Mouse (Mus musculus) forebrain, postnatal 0 days (tissue): ENCODE measurements at regions not wholly inside any gene's neighbourhood (a gene's known extent, or its start where the extent isn't known, plus 50 kb on each side); places are given as distances from the start of the nearest gene placed in this dataset.

Experiments used
- ATAC-seq: fragments of 200-750 bp; cut with Nextera tagmentation; 2 replicates; pipeline ENCODE4 v1.8.0; 2017; ENCODE audit warnings: mild to moderate bottlenecking, moderate library complexity
- DNase-seq: peaks from one replicate; pipeline ENCODE4 v3.0.0-alpha.2; 2015
- H3K27ac ChIP-seq: fragments of 300-500 bp; sonication (generic); 2 replicates; pipeline ENCODE4 v1.5.1; 2014; ENCODE audit warnings: low read depth, mild to moderate bottlenecking, antibody characterized with exemption, low read length, moderate library complexity, mixed read lengths
- H3K27me3 ChIP-seq: fragments of 300-500 bp; sonication (generic); 2 replicates; pipeline ENCODE4 v1.6.1; 2014; ENCODE audit warnings: mild to moderate bottlenecking, low read length, mixed read lengths; ENCODE audit not compliant: insufficient read depth
- H3K36me3 ChIP-seq: fragments of 300-500 bp; sonication (generic); 2 replicates; pipeline ENCODE4 v1.6.1; 2014; ENCODE audit warnings: mild to moderate bottlenecking, moderate library complexity; ENCODE audit not compliant: insufficient read depth
- H3K4me1 ChIP-seq: fragments of 300-500 bp; sonication (generic); 2 replicates; pipeline ENCODE4 v1.6.1; 2014; ENCODE audit warnings: antibody characterized with exemption; ENCODE audit not compliant: insufficient read depth
- H3K4me2 ChIP-seq: fragments of 300-500 bp; sonication (generic); 2 replicates; pipeline ENCODE4 v1.6.1; 2014; ENCODE audit warnings: low read depth, mild to moderate bottlenecking, moderate library complexity
- H3K4me3 ChIP-seq: fragments of 300-500 bp; sonication (generic); 2 replicates; pipeline ENCODE4 v1.5.1; 2014; ENCODE audit warnings: low read depth, low read length, mixed read lengths
- H3K9ac ChIP-seq: fragments of 300-500 bp; sonication (generic); 2 replicates; pipeline ENCODE4 v1.6.1; 2014; ENCODE audit warnings: mild to moderate bottlenecking
- H3K9me3 ChIP-seq: fragments of 300-500 bp; sonication (generic); 2 replicates; pipeline ENCODE4 v1.6.1; 2016; ENCODE audit warnings: low read length
- CTCF ChIP-seq: sonication (generic); IDR thresholded peaks from 2 replicates; pipeline ENCODE4 v1.5.1; 2016; ENCODE audit warnings: antibody characterized with exemption, control low read depth, low read depth
- WGBS: fragments of 180-500 bp; shearing (Covaris S2); extraction: QIAGEN DNeasy Blood & Tissue Kit; methylation state at CpG from one replicate; pipeline ENCODE4 v1.1.7; 2014; 5-methylcytosine and 5-hydroxymethylcytosine counted together

GRCm38 (mm10) chr3:159741816-159742215 is 97.7 kb upstream of the Wls start:
- no peak overlapping the region for H3K9ac ChIP-seq
- no peak for DNase-seq
- no peak overlapping the region for H3K4me2 ChIP-seq
- H3K4me1 ChIP-seq = no peaks in the 10 kb centered on the region
- no peaks in the 10 kb centered on the region for H3K27me3 ChIP-seq
- no peak for ATAC-seq
- H3K4me3 ChIP-seq = no peak overlapping the region
- TF ChIP-seq CTCF = no peak
- H3K27ac ChIP-seq = no peak overlapping the region
- H3K9me3 ChIP-seq = no peaks in the 10 kb centered on the region
- no peaks in the 10 kb centered on the region for H3K36me3 ChIP-seq

- no peak overlapping the region for H3K4me3 ChIP-seq
- no peak overlapping the region for H3K4me2 ChIP-seq
- no peak for TF ChIP-seq CTCF
- no peak for ATAC-seq
- no peaks in the 10 kb centered on the region for H3K9me3 ChIP-seq
- no peak overlapping the region for H3K27ac ChIP-seq
- WGBS = 77% methylated on average over 1 of the region's 1 CpGs
- no peak overlapping the region for H3K9ac ChIP-seq
- H3K27me3 ChIP-seq = no peaks in the 10 kb centered on the region
- H3K36me3 ChIP-seq = no peaks in the 10 kb centered on the region
- no peak for DNase-seq
- no peaks in the 10 kb centered on the region for H3K4me1 ChIP-seq
Observed at GRCm38 (mm10) chr3:159759740-159760139, 79.7 kb upstream of the Wls start.

GRCm38 (mm10) chr3:159760293-159760692 is 79.2 kb upstream of the Wls start:
- no peak overlapping the region for H3K4me3 ChIP-seq
- no peaks in the 10 kb centered on the region for H3K9me3 ChIP-seq
- no peak for ATAC-seq
- no peak for TF ChIP-seq CTCF
- no peak overlapping the region for H3K27ac ChIP-seq
- no peak overlapping the region for H3K4me2 ChIP-seq
- no peaks in the 10 kb centered on the region for H3K4me1 ChIP-seq
- H3K36me3 ChIP-seq = no peaks in the 10 kb centered on the region
- DNase-seq = no peak
- no peak overlapping the region for H3K9ac ChIP-seq
- WGBS = 83% methylated on average over 2 of the region's 2 CpGs
- no peaks in the 10 kb centered on the region for H3K27me3 ChIP-seq

GRCm38 (mm10) chr3:159760949-159761348 is 78.5 kb upstream of the Wls start:
- no peaks in the 10 kb centered on the region for H3K36me3 ChIP-seq
- TF ChIP-seq CTCF = no peak
- no peaks in the 10 kb centered on the region for H3K4me1 ChIP-seq
- H3K4me3 ChIP-seq = no peak overlapping the region
- no peaks in the 10 kb centered on the region for H3K27me3 ChIP-seq
- 93% methylated on average over 2 of the region's 2 CpGs for WGBS
- H3K4me2 ChIP-seq = no peak overlapping the region
- no peak overlapping the region for H3K27ac ChIP-seq
- no peak for ATAC-seq
- no peak overlapping the region for H3K9ac ChIP-seq
- no peak for DNase-seq
- no peaks in the 10 kb centered on the region for H3K9me3 ChIP-seq

- H3K4me3 ChIP-seq = no peak overlapping the region
- DNase-seq = peak; percentile 1
Observed at GRCm38 (mm10) chr3:159782222-159782844, 57.1 kb upstream of the Wls start.

GRCm38 (mm10) chr3:159787776-159788175 is 51.7 kb upstream of the Wls start:
- ATAC-seq = no peak
- WGBS = 56% methylated on average over 9 of the region's 9 CpGs
- DNase-seq = no peak

More at GRCm38 (mm10) chr3:159782222-159782844, 57.1 kb upstream of the Wls start:
- Histone ChIP-seq H3K4me2 (no peak overlapping the region), H3K27me3 (no peaks in the 10 kb centered on the region), H3K27ac (no peak overlapping the region), H3K9me3 (no peaks in the 10 kb centered on the region), H3K36me3 (no peaks in the 10 kb centered on the region), H3K4me1 (no peaks in the 10 kb centered on the region), H3K9ac (no peak overlapping the region)
- TF ChIP-seq CTCF = no peak
- WGBS = 5% methylated on average over 13 of the region's 13 CpGs
- peak; percentile 29; the same call in 1 of the 2 replicates for ATAC-seq

More at GRCm38 (mm10) chr3:159787776-159788175, 51.7 kb upstream of the Wls start:
- H3K27me3 ChIP-seq = no peaks in the 10 kb centered on the region
- no peaks in the 10 kb centered on the region for H3K4me1 ChIP-seq
- H3K4me2 ChIP-seq = no peak overlapping the region
- H3K36me3 ChIP-seq = no peaks in the 10 kb centered on the region
- H3K9me3 ChIP-seq = no peaks in the 10 kb centered on the region
- H3K27ac ChIP-seq = no peak overlapping the region
- no peak overlapping the region for H3K9ac ChIP-seq
- H3K4me3 ChIP-seq = no peak overlapping the region
- TF ChIP-seq CTCF = no peak
